Mouse (Mus musculus): ENCODE measurements around the gene Pold1.

- TF ChIP-seq CTCF (IDR thresholded peaks at IDR 0.05; ENCODE audit: borderline replicate concordance, insufficient read depth, low read length) (no peak), POLR2A (IDR thresholded peaks at IDR 0.05; ENCODE audit: low read depth, low read length) (no peak)
Observed at GRCm38 (mm10) chr7:44495086-44495485, 53.6 kb downstream of the Pold1 start.

All from embryonic fibroblast, embryonic 13.5 days (primary cell).